Mouse (Mus musculus): ENCODE measurements around the gene Kctd14.
"Not testable (repeated sequence)": the region's sequence is repeated elsewhere in the genome, so short reads cannot be mapped to it uniquely, and the experiment has no call there.

Gene Kctd14

GRCm38 (mm10) chr7:97451023-97451422 lies at the start of gene Kctd14:
Kctd14 (plus strand) TSS chr7:97451323.
- not testable (repeated sequence) for DNase-seq (ENCODE audit: low spot score in 2 of 2)

- no peak for DNase-seq (ENCODE audit: low spot score in 2 of 2)
Measured at GRCm38 (mm10) chr7:97407145-97407544, 44.0 kb upstream of the Kctd14 start.

- no peak for DNase-seq (ENCODE audit: low spot score in 2 of 2)
Measured at GRCm38 (mm10) chr7:97411106-97411505, 40.0 kb upstream of the Kctd14 start.

- no peak for DNase-seq (ENCODE audit: low spot score in 2 of 2)
Measured at GRCm38 (mm10) chr7:97411575-97411974, 39.5 kb upstream of the Kctd14 start.

- no peak for DNase-seq (ENCODE audit: low spot score in 2 of 2)
Measured at GRCm38 (mm10) chr7:97413981-97414380, 37.1 kb upstream of the Kctd14 start.

- DNase-seq (ENCODE audit: low spot score in 2 of 2), result no peak
Measured at GRCm38 (mm10) chr7:97414426-97414825, 36.7 kb upstream of the Kctd14 start.

- no peak for DNase-seq (ENCODE audit: low spot score in 2 of 2)
Measured at GRCm38 (mm10) chr7:97414915-97415687, 36.0 kb upstream of the Kctd14 start.

GRCm38 (mm10) chr7:97416473-97416872 lies 34.6 kb upstream of the Kctd14 start:
- DNase-seq (ENCODE audit: low spot score in 2 of 2), result no peak

- DNase-seq (ENCODE audit: low spot score in 2 of 2), result no peak
Measured at GRCm38 (mm10) chr7:97416906-97417777, 34.0 kb upstream of the Kctd14 start, which contains the start of gene Thrsp. Thrsp (minus strand) TSS chr7:97417730.

- DNase-seq (ENCODE audit: low spot score in 2 of 2), result no peak
Measured at GRCm38 (mm10) chr7:97418717-97419116, 32.4 kb upstream of the Kctd14 start.

GRCm38 (mm10) chr7:97419163-97419562 lies 32.0 kb upstream of the Kctd14 start:
- DNase-seq (ENCODE audit: low spot score in 2 of 2), result no peak

- no peak for DNase-seq (ENCODE audit: low spot score in 2 of 2)
Measured at GRCm38 (mm10) chr7:97420406-97420805, 30.7 kb upstream of the Kctd14 start.

- DNase-seq (ENCODE audit: low spot score in 2 of 2), result no peak
Measured at GRCm38 (mm10) chr7:97420958-97421651, 30.0 kb upstream of the Kctd14 start.

GRCm38 (mm10) chr7:97423754-97424153 lies 27.4 kb upstream of the Kctd14 start:
- DNase-seq (ENCODE audit: low spot score in 2 of 2), result no peak

GRCm38 (mm10) chr7:97424621-97425245 lies 26.4 kb upstream of the Kctd14 start:
- DNase-seq (ENCODE audit: low spot score in 2 of 2), result peak; percentile 61 to 91

GRCm38 (mm10) chr7:97426566-97426965 lies 24.6 kb upstream of the Kctd14 start:
- DNase-seq (ENCODE audit: low spot score in 2 of 2), result no peak

GRCm38 (mm10) chr7:97427296-97427695 lies 23.8 kb upstream of the Kctd14 start:
- DNase-seq (ENCODE audit: low spot score in 2 of 2), result no peak

- DNase-seq (ENCODE audit: low spot score in 2 of 2), result no peak
Measured at GRCm38 (mm10) chr7:97427778-97428420, 23.2 kb upstream of the Kctd14 start.

- DNase-seq (ENCODE audit: low spot score in 2 of 2), result no peak
Measured at GRCm38 (mm10) chr7:97429705-97430104, 21.4 kb upstream of the Kctd14 start.

GRCm38 (mm10) chr7:97433517-97433916 lies 17.6 kb upstream of the Kctd14 start:
- not testable (repeated sequence) for DNase-seq (ENCODE audit: low spot score in 2 of 2)

GRCm38 (mm10) chr7:97434517-97434916 lies 16.6 kb upstream of the Kctd14 start:
- DNase-seq (ENCODE audit: low spot score in 2 of 2), result no peak
